Mouse (Mus musculus): ENCODE data around the gene Ppdpf. TPM values are rescaled to one million over a fixed set of nuclear protein-coding genes. Genes with fewer than 3 reads are reported as not detected.

Gene Ppdpf
- total and polyA plus RNA-seq, 3 experiments, result 60.0 to 113 (median 71.2) TPM

GRCm38 (mm10) chr2:181154361-181154760 lies 32.7 kb upstream of the Ppdpf start:
- dilution Hi-C loops (cut with MboI; ENCODE audit: extremely low pct_ligation_motif_present, extremely low pct_unique_long_range_greater_than_20kb, low sequenced_read_pairs) (no loop called here), in situ Hi-C loops (cut with MboI; ENCODE audit: low pct_ligation_motif_present, low pct_unique_long_range_greater_than_20kb, low sequenced_read_pairs) (no loop called here)
- peaks cover 72% of the 10 kb centered on the region for H3K27me3 ChIP-seq (replicated peaks)
- H3K27ac ChIP-seq (ENCODE audit: insufficient read depth, low read depth), result no peak overlapping the region
- DNase-seq (ENCODE audit: extremely low read depth), result no peak
- H3K9me3 ChIP-seq (replicated peaks; ENCODE audit: low read length), result no peaks in the 10 kb centered on the region
- H3K9ac ChIP-seq (ENCODE audit: insufficient read depth, low read depth), result no peak overlapping the region
- H3K4me1 ChIP-seq (ENCODE audit: control insufficient read depth in 1 of 2, insufficient read depth in 2 of 2), result peaks cover 2% of the 10 kb centered on the region in 2 experiments; a peak in 2 of 4 replicates
- H3K36me3 ChIP-seq (replicated peaks in 1 of 2; ENCODE audit: control insufficient read depth in 1 of 2, insufficient read depth in 1 of 2, low read length in 1 of 2), result no peaks in the 10 kb centered on the region
- no peak for TF ChIP-seq MYC (IDR thresholded peaks at IDR 0.05; ENCODE audit: low read depth, low read length)
- TF ChIP-seq ZKSCAN1 (IDR thresholded peaks at IDR 0.05; ENCODE audit: borderline replicate concordance, low read depth, low read length), result no peak
- no peak for TF ChIP-seq RAD21 (IDR thresholded peaks at IDR 0.05; ENCODE audit: low read depth, low read length)
- no peak for TF ChIP-seq NELFE (IDR thresholded peaks at IDR 0.05; ENCODE audit: low read depth, low read length)
- no peak for TF ChIP-seq USF1 (IDR thresholded peaks at IDR 0.05; ENCODE audit: low read depth, low read length)
- no peak for TF ChIP-seq ZNF384 (IDR thresholded peaks at IDR 0.05; ENCODE audit: low read depth, low read length)
- no peak for TF ChIP-seq JUN (IDR thresholded peaks at IDR 0.05; ENCODE audit: insufficient read depth, low read depth, low read length)
- no peak overlapping the region for H3K4me3 ChIP-seq (replicated peaks in 1 of 3; ENCODE audit: low read depth in 2 of 3, low read length in 2 of 3, poor library complexity in 1 of 3)
- no peak overlapping the region for H3K4me2 ChIP-seq (ENCODE audit: insufficient read depth, low read depth, poor library complexity, severe bottlenecking)
- no peaks in the 10 kb centered on the region for H3K79me2 ChIP-seq (replicated peaks; ENCODE audit: control insufficient read depth, extremely low read depth, insufficient read depth, poor library complexity, severe bottlenecking)

- Histone ChIP-seq H3K4me3 (replicated peaks in 1 of 3; ENCODE audit: low read depth in 2 of 3, low read length in 2 of 3, poor library complexity in 1 of 3) (no peak overlapping the region), H3K9ac (ENCODE audit: insufficient read depth, low read depth) (no peak overlapping the region), H3K36me3 (replicated peaks in 1 of 2; ENCODE audit: control insufficient read depth in 1 of 2, insufficient read depth in 1 of 2, low read length in 1 of 2) (no peaks in the 10 kb centered on the region), H3K4me1 (ENCODE audit: control insufficient read depth in 1 of 2, insufficient read depth in 2 of 2) (peaks cover 0 to 8% of the 10 kb centered on the region in 2 experiments; a peak in 2 of 4 replicates), H3K79me2 (replicated peaks; ENCODE audit: control insufficient read depth, extremely low read depth, insufficient read depth, poor library complexity, severe bottlenecking) (no peaks in the 10 kb centered on the region), H3K27me3 (replicated peaks) (peaks cover 68% of the 10 kb centered on the region), H3K4me2 (ENCODE audit: insufficient read depth, low read depth, poor library complexity, severe bottlenecking) (no peak overlapping the region), H3K27ac (ENCODE audit: insufficient read depth, low read depth) (no peak overlapping the region), H3K9me3 (replicated peaks; ENCODE audit: low read length) (no peaks in the 10 kb centered on the region)
- TF ChIP-seq KAT2A (IDR thresholded peaks at IDR 0.05; ENCODE audit: insufficient replicate concordance, low read length) (no peak), ZMIZ1 (IDR thresholded peaks at IDR 0.05; ENCODE audit: low read depth, low read length) (no peak), BHLHE40 (IDR thresholded peaks at IDR 0.05; ENCODE audit: low read depth, low read length) (no peak), MAFK (IDR thresholded peaks at IDR 0.05; ENCODE audit: insufficient replicate concordance, low read length) (no peak), CHD1 (IDR thresholded peaks at IDR 0.05; ENCODE audit: low read depth, low read length) (no peak), ELF1 (IDR thresholded peaks at IDR 0.05; ENCODE audit: low read depth, low read length) (no peak), USF2 (conservative IDR thresholded peaks at IDR 0.05; ENCODE audit: low read depth, low read length) (no peak), ZKSCAN1 (IDR thresholded peaks at IDR 0.05; ENCODE audit: borderline replicate concordance, low read depth, low read length) (no peak), ZC3H11A (IDR thresholded peaks at IDR 0.05; ENCODE audit: low read depth, low read length) (no peak), MAZ (IDR thresholded peaks at IDR 0.05; ENCODE audit: low read depth, low read length) (no peak), USF1 (IDR thresholded peaks at IDR 0.05; ENCODE audit: low read depth, low read length) (no peak), MXI1 (IDR thresholded peaks at IDR 0.05; ENCODE audit: low read depth, low read length) (no peak), IRF4 (IDR thresholded peaks at IDR 0.05; ENCODE audit: low read depth, low read length) (no peak), CTCF (conservative IDR thresholded peaks at IDR 0.05 in 1 of 2, IDR thresholded peaks at IDR 0.05 in 1 of 2; ENCODE audit: low read depth in 2 of 2, low read length in 2 of 2) (no peak), TCF12 (IDR thresholded peaks at IDR 0.05; ENCODE audit: low read depth, low read length) (no peak), NRF1 (IDR thresholded peaks at IDR 0.05; ENCODE audit: low read depth, low read length) (no peak), NELFE (IDR thresholded peaks at IDR 0.05; ENCODE audit: low read depth, low read length) (no peak), E2F4 (IDR thresholded peaks at IDR 0.05; ENCODE audit: insufficient replicate concordance, low read depth, low read length) (no peak)
- no peak for DNase-seq (ENCODE audit: extremely low read depth)
- in situ Hi-C loops (cut with MboI; ENCODE audit: low pct_ligation_motif_present, low pct_unique_long_range_greater_than_20kb, low sequenced_read_pairs), result no loop called here
- dilution Hi-C loops (cut with MboI; ENCODE audit: extremely low pct_ligation_motif_present, extremely low pct_unique_long_range_greater_than_20kb, low sequenced_read_pairs), result no loop called here
Measured at GRCm38 (mm10) chr2:181154831-181155415, 32.1 kb upstream of the Ppdpf start.
